Mouse (Mus musculus): ENCODE data around the gene Ccdc171.
"Not testable (repeated sequence)": the region's sequence is repeated elsewhere in the genome, so short reads cannot be mapped to it uniquely, and the experiment has no call there.

The Ccdc171 gene

DNA sequence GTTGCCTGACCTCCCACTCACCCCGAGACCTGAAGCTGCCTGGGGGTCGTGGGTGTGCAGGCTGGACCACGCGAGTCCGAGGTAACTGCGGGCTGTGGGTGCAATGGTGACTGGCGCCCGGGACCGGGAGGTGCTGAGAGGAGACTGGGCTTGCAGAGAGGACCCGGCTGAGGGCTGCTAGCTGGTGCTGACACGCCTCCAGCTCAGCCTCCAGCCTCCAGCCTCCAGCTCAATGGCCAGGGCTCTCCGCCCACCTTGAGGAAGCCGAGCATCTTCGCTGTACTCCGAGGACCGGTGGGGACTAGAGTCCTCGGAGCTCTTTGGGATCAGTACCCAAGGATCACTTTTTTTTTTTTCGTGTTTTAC is 328 bp downstream of the Ccdc171 start:
- DNase-seq (ENCODE audit: low read depth, low spot score): peak; percentile 65

DNA sequence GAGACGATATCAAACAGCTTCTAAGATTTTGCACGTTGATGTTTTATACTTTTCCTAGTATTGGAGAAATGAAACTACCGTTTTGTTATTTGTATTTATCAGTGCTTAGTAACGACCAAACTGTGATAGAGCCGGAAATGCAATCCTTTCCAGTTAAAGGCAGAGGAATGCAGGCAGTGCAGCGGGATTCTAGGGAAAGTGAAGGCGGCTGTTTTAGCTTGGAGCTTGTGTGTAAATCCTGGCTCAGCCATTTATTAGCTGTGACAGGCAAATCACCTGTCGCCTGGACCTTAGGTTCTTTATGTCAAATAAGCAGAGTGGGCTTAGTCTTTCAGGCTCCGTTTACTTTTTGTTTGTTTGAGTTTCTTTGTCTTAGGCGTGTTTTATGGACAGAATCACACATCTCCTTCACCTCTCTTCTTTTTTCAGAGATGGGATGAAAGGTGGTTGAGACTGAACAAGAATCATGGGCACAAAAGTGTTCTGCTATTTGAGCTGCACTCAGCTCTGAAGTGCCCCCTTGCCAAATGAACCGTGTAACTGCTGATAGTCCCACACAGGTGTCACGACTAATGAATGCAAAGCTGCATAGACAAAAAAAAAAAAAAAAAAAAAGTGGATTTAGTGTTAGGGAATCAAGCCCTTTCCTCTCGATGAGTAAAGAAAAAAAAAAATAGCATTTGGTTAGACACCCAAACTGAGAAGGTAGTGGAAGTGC is 1.1 kb downstream of the Ccdc171 start:
- peak; percentile 55 for DNase-seq (ENCODE audit: low read depth, low spot score)

DNA sequence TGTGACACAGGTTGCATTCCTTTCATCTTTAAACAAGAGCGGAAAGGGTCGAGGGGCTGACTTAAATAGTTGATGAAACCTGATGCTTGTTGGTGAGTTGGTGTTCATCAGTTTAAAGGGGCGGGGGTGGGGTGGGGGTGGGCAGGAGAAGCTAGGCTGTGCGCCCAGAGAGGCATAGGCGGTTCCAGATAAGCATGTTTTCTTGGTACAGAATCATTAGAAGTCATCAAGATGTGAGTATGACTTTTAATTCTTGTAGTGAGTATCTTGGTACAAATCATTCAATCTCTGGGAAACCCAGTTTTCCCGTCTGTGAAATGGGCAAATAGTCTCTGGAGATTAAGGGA is 1.6 kb downstream of the Ccdc171 start:
- no peak for DNase-seq (ENCODE audit: low read depth, low spot score)

DNA sequence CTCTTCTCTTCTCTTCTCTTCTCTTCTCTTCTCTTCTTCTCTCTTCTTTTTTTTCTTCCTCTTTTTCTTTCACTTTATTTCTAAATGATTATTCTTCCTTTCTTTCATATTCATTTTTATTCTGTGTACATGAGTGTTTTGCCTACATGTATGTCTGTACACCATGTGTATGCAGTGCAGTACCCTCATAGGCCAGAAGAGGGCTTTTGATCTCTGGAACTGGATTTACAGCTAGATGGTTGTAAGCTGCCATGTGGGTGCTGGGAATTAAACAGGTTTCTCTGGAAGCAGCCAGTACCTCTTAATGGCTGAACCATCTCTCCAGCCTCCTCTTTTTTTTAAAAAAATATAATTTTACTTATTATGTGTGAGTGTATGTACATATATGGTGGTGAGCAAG is 2.6 kb downstream of the Ccdc171 start:
- DNase-seq (ENCODE audit: low read depth, low spot score): peak; percentile 72

DNA sequence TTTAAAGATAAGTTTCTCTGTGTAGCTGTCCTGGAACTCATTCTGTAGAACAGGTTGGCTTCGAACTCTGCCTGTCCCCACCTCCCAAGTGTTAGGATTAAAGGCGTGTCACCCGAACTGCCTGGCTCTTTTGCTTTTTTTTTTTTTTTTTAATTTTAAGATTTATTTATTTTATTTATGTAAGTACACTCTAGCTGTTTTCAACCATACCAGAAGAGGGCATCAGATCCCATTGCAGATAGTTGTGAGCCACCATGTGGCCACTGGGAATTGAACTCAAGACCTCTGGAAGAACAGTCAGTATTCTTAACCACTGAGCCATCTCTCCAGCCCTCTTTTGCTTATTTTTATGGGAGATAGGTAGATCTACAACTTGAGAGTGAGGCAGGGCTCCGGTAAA is 4.7 kb downstream of the Ccdc171 start:
- peak; percentile 44 for DNase-seq (ENCODE audit: low read depth, low spot score)

DNA sequence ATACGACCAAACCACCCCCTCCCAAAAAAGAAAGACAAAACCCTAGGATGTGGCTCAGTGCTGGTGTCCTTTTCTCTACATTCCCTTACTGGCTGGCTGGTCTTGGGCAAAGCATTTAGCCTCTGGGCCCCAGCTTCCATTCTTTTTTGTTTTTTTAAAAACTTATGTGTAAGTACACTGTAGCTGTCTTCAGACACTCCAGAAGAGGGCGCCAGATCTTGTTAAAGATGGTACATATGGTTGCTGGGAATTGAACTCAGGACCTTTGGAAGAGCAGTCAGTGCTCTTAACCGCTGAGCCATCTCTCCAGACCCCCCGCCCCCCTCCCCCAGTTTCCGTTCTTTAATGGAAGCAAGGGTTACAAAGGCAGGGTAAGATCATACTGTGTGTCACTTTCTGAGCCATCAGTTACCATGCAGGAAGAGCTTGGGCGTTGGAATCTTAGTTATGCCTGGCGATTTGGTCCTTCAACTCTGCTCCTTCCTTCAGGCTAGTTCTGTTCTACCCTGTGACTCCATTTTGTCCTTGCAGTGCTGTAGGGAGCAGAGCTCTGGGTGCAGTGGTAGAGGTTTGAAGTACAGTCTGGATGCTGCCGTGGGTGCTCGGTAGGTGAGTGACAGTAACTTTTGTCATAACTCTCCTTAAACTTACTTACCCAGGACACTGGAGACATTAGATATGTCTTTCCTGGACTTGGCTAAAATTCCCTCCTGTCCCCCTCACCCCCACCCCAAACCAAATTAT is 8.0 kb downstream of the Ccdc171 start:
- DNase-seq (ENCODE audit: low read depth, low spot score): no peak

DNA sequence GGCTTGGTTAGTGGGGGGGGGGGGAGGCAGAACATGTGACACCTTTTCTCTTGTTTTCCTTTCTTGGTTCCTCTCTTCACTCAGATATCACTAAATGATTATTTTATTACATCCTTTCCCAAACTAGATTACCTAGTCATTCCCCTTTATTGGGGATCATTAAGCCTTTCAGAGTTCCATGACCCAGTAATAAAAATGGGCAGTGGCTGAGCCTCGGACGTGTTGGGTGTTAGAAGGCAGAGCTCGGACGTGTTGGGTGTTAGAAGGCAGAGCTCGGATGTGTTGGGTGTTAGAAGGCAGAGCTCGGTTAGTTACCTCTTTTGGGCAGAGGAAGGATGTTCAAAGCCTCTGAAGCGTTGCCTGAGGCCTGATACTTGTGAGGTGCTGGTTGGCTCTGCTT is 8.7 kb downstream of the Ccdc171 start:
- no peak for DNase-seq (ENCODE audit: low read depth, low spot score)

DNA sequence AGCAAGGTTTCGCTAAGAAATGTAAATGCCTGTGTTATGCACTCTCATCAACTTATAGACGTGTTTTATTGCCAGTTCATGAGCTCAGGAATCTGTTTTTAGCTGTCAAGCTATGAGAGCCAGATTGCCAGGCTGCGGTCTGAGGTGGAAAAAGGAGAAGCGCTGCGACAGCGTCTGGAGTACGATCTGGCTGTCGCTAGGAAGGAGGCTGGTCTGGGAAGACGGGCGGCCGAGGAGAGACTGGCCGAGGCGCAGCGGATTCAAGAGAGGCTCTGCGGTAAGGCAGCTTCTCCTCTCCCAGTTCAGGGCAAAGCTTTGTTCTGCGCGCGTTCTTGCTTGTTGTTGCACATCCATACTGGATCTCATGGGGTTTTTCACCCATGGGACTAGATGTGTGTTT is 24.2 kb downstream of the Ccdc171 start:
- DNase-seq (ENCODE audit: low read depth, low spot score): no peak

DNA sequence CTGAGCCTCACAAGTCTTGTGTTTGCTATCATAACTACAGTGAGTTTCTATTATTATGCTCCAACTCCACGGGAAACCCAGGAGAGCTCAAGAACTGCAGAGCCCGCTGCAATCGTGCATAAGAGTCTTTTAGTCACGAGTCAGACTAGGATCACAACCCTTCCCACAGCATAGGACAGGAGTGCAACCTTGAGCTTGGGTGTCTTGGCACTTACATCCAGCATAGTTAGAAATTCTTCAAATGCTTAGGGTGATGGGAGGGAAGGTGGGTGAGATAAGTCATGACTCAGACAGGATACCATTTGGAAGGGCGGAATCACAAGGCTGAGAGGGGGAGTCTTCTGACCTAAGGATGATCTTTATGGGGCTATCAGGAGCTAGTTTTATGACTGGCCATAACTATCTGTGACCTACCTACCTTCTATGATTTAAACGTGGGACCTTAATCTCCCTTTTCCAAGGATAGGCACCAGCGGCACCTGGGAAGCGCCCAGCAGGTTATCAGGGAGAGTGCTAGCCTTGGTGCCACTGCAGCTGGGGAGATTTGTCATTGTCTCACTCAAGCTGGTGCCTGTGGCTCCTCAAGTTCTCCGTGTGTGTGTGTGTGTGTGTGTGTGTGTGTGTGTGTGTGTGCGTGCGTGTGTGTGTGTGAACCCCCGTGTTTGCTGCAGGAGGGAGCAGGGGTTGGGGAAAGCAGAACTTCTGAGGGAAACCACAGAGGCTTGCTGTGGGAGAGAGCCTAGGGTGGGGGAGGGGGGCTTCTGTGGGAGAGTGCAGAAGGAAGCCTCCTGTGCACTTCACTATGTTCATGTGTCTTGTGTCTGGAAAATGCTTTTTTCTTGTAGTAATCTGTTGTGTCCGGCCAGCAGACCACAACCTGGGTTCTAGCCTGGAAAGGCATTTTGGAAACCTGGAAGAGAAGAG is 42.1 kb downstream of the Ccdc171 start:
- peak; percentile 38 for DNase-seq (ENCODE audit: low read depth, low spot score)

DNA sequence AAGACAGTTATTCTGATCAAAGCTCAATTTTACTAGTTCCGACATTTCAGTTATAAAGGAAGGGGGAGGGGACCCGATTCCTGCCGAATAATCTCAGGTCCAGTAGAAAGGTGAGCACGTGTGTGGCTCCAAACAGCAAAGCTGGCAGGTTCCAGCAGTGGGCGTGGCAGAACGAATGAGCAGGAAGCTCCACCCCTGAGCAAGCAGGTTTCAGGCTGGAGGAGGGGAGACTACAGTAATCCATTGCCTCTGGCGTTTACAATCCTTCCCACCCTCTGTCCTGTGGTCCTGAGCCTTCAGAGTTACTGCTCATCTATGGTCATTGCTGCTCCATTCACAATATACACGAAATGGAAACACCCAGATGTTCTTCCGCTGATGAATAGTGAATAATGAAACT is 42.8 kb downstream of the Ccdc171 start:
- DNase-seq (ENCODE audit: low read depth, low spot score): not testable (repeated sequence)

DNA sequence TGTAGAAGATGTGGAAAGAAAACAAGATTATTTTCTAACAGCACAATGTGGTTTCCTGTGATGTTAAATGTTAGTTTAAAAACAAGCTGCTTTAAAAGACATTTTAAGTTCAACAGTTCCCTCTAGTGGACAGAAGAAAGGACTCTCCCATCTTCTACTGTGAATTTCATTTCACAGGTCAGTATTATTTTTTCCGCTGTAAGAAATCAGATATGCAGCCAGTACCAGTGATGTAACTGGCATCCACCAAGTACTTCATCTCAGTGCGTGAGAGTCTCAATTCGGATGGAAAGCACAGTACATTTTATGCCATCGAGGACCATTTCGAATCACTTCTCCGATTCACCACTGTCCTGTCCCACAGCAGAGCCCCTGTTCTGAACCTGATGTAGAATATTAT is 45.2 kb downstream of the Ccdc171 start:
- peak; percentile 73 for DNase-seq (ENCODE audit: low read depth, low spot score)

DNA sequence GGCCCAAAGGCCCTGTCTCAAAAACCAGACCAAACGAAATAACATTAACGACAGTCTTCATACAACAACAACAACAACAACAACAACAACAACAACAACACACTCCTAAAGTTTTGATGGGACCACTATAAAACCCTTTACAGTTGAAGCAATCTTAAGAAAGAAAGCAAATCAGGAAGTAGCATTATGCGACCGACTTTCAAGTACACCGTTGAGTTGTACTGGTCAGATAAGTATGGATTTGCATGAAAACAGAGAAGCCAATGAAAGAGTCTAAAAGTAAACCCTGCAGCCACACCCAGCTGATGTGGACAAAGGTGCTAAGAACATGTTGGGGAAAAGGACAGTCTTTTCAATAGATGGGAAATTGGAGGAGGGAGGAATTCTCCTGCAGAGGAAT is 45.7 kb downstream of the Ccdc171 start:
- no peak for DNase-seq (ENCODE audit: low read depth, low spot score)

DNA sequence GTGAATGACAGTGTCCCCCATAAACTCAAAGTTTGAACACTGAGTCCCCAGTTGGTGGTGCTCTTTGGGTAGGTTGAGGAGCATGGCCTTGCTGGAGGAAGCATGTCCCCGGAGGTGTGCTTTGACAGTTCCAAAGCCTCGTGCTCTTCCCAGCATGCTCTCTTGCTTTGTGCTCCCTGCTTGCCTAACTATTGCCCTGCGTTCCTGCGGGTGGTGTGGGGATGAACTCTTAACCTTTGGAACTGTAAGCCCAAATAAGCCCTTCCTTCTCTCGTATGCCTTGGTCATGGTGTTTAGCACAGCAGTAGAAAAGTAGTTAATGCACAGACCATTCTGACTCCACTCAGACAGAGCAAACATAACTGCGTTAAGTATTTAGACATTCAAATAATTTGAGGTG is 47.2 kb downstream of the Ccdc171 start:
- DNase-seq (ENCODE audit: low read depth, low spot score): no peak

DNA sequence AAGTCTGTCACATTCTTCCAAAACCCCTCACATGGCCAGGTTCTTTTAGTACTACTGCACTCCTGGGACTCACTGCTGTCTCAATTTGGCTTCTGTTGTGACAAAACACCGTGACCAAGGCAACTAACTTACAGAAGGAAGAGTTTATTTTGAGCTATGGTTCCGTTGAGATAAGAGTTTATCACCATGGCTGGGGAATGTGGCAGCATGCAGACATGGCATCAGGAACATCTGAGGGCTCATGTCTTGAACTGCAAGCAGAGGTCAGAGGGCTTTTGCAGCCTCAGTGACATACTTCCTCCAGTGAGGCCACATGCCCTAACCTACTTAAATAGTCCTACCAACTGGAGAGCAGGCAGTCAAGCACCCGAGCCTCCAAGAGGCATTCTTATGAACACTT is 51.0 kb downstream of the Ccdc171 start:
- no peak for DNase-seq (ENCODE audit: low read depth, low spot score)

DNA sequence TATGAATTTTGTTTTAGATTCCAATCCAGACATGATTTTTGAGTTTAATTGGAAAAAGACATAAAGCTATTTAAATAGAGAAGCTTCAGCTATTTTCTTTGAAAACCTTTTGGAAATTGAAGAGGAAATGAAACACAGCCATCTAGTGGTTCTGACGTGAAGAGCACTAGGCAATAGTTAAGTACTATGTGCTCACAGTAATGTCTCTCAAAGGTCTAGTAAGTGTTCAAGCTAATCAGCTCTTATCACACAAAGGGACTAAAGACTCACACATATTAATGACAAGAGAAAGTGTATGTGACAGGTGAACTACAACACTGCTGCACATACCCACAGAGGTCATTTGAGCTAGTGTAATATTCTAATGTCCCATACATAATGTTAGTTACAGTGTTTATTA is 54.8 kb downstream of the Ccdc171 start:
- peak; percentile 39 for DNase-seq (ENCODE audit: low read depth, low spot score)

DNA sequence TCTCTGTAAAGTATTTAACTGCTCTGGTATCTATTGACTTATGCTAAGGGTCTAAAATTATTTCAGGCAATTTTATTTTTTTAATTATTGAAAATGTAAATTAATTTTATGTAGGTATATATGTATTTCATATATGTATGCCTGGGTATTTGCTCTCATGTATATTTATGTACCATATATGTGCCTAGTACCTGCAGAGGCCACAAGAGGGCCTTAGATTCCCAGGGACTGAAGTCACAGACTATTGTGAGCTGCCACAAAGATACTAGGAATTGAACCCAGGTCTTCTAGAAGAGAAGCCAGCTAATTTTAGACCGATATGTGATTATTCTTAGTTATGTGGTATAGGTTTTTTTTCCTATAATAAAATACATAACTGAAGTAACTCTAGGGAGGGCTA is 62.2 kb downstream of the Ccdc171 start:
- no peak for DNase-seq (ENCODE audit: low read depth, low spot score)

DNA sequence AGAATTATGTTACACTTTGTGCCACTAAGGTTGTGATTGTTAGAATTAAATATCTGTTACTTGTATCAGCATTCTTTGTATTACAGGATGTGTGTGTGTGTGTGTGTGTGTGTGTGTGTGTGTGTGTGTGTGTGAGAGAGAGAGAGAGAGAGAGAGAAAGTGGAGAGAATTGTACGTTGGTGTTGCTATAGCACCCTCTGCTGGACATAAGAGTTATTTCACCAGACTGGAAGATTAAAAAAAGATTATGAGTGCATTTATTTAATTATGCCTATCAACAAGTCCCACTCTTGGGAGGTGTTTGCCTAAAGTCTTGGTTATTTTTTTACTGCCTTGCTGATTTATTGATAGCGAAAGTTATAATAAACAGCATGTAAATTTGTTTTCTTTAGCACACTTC is 71.1 kb downstream of the Ccdc171 start:
- peak; percentile 55 for DNase-seq (ENCODE audit: low read depth, low spot score)

DNA sequence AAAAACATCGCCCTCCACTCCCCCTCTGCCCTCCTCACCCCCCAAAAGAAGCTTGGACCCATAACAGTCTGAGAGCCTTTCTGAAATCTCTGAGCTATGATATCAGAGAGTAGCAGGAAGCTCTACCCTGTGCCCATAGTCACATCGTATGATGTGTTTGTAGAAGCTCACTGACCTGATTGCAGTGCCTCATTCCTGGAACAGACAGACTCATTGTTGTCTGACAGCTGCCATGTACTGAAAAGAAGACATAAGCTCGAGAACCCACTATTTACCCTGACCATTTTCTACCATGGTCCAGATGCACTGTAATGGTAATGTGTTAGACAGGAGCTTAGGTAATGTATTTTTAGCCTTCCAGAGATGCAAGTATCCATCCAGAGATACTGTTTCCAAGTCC is 85.8 kb downstream of the Ccdc171 start:
- no peak for DNase-seq (ENCODE audit: low read depth, low spot score)

DNA sequence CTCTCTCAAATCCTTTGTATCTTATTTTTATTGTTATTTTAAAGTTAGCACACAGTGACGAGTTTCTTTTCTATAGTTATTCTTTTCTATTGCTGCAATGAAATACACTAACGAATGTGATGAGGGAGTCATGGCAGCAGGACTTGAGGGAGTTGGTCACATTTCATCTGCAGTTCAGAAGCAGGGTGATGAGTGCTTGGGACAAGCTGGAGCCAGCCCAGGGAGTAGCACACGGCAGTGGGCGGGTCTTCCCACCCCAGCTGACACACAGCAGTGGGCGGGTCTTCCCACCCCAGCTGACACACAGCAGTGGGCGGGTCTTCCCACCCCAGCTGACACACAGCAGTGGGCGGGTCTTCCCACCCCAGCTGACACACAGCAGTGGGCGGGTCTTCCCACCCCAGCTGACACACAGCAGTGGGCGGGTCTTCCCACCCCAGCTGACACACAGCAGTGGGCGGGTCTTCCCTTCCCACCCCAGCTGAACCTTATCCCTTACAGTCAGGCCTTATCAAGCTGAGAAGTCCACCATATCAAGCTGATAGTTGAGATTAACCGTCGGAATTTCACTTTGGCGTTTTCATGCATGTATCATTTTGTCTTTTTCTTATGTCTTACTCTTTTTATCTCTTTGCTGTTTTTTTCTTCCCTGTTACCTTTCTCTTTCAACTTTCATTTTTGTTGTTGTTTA is 97.8 kb downstream of the Ccdc171 start:
- DNase-seq (ENCODE audit: low read depth, low spot score): peak; percentile 14

DNA sequence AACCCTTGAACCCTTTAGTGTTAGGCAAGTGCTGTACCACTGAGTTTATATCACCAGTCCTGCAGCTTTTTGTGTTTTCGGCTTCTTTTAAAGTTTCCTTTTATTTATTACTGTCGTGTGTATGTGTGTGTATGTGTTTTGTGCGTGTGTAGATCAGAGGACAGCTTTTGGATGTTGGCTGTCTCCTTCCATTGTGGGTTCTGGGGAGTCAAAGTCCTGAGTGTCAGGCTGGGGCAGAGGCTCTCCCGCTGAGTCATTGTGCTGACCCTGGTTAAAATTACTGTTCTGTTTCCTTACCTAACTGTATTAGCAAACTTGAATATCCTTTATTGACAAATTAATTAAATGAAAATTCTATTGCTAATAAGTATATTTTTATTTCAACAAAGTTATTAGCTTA is 98.4 kb downstream of the Ccdc171 start:
- DNase-seq (ENCODE audit: low read depth, low spot score): no peak

DNA sequence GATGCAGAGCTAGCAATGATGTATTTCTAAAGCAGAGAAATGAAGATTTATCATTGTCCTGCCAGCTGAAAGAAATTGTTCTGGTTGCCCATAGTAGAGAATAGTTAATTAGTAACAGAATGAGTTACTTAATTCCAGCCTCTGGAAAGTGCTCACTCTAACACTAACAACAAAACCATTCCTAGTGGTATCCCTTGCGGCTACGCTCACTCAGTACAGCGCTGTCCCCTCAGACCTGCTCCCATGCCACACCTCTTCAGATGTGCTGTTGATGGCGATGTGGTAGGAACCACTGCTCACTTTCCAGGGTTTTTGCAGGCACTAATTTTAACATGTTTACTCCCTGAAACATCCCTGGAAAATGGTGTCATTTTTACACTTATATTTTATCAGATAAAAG is 126.1 kb downstream of the Ccdc171 start:
- DNase-seq (ENCODE audit: low read depth, low spot score): no peak

DNA sequence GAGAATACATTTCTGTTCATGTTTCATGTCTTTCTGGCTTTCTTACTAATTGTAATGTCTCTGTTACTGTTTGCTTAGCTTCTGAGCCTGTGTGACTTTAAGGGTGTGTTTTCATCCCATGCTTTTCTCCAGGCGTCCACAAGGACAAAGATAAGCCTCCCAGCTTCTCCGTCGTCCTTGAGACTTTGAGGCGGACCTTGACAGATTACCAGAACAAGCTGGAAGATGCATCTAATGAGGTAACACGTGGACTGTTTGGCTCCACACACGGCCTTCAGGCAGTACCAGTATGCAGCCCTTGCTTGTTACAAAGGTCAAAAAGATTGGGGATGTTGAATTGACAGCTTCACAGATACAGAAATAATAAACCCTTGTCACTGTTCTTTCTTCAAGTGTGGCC is 130.1 kb downstream of the Ccdc171 start:
- DNase-seq (ENCODE audit: low read depth, low spot score): no peak

All from 3T3-L1 (cell line).